Mouse (Mus musculus) kidney, embryonic 16.5 days (tissue): Measurements from ENCODE around the gene Fbxw7. TPM values are rescaled to one million over a fixed set of nuclear protein-coding genes. Genes with fewer than 3 reads are reported as not detected.

ENCODE experiments used
- ATAC-seq: fragments of 200-750 bp; cut with Nextera tagmentation; 2 replicates; pipeline ENCODE4 v1.8.0; 2017; ENCODE audit warnings: moderate TSS enrichment; ENCODE audit not compliant: low FRiP score, low TSS enrichment
- H3K27ac ChIP-seq: fragments of 300-500 bp; sonication (generic); 2 replicates; pipeline ENCODE4 v1.5.1; 2014; ENCODE audit warnings: low read length
- H3K27me3 ChIP-seq: fragments of 300-500 bp; sonication (generic); 2 replicates; pipeline ENCODE4 v1.6.1; 2014; ENCODE audit warnings: low read length, control low read depth, mixed read lengths; ENCODE audit not compliant: insufficient read depth
- H3K36me3 ChIP-seq: fragments of 300-500 bp; sonication (generic); 2 replicates; pipeline ENCODE4 v1.6.1; 2014; ENCODE audit warnings: low read length, control low read depth, mixed read lengths; ENCODE audit not compliant: insufficient read depth
- H3K4me1 ChIP-seq: fragments of 300-500 bp; sonication (generic); 2 replicates; pipeline ENCODE4 v1.6.1; 2014; ENCODE audit warnings: low read length, control low read depth, mixed read lengths; ENCODE audit not compliant: insufficient read depth
- H3K4me2 ChIP-seq: fragments of 300-500 bp; sonication (generic); replicated peaks from 2 replicates; pipeline ENCODE4 v1.6.1; 2014; ENCODE audit warnings: low read depth, low read length
- H3K4me3 ChIP-seq: fragments of 300-500 bp; sonication (generic); 2 replicates; pipeline ENCODE4 v1.5.1; 2014; ENCODE audit warnings: mild to moderate bottlenecking, low read length
- H3K9ac ChIP-seq: fragments of 300-500 bp; sonication (generic); replicated peaks from 2 replicates; pipeline ENCODE4 v1.6.1; 2014; ENCODE audit warnings: low read length
- H3K9me3 ChIP-seq: fragments of 300-500 bp; sonication (generic); 2 replicates; pipeline ENCODE4 v1.6.1; 2016; ENCODE audit warnings: low read length, control low read depth
- WGBS: fragments of 180-500 bp; shearing (Covaris S2); extraction: QIAGEN DNeasy Blood & Tissue Kit; methylation state at CpG from one replicate; pipeline ENCODE4 v1.1.7; 2014; 5-methylcytosine and 5-hydroxymethylcytosine counted together
- polyA plus RNA-seq: library from polyadenylated mRNA; unstranded; fragments of >200 nt; fragmentation: Nextera tagmentation; extraction: Ambion mirVana; gene quantifications from 2 replicates; pipeline ENCODE4 v1.2.1, GENCODE M21; 2015

Fbxw7 gene
- polyA plus RNA-seq, 1 experiment from 2014 or later = 8.7 TPM

- Histone ChIP-seq H3K27me3 (no peaks in the 10 kb centered on the region), H3K36me3 (no peaks in the 10 kb centered on the region), H3K9ac (peak overlapping the region; percentile 42), H3K4me1 (peaks cover 3% of the 10 kb centered on the region; the same call in 1 of the 2 replicates), H3K4me2 (peak overlapping the region; percentile 73), H3K9me3 (no peaks in the 10 kb centered on the region), H3K27ac (peak overlapping the region; percentile 57; the same call in 1 of the 2 replicates), H3K4me3 (peak overlapping the region; percentile 46)
- no peak for ATAC-seq
- 55% methylated on average over 7 of the region's 7 CpGs for WGBS
Measured at GRCm38 (mm10) chr3:84952585-84953187, 137.6 kb downstream of the Fbxw7 start.

GRCm38 (mm10) chr3:84955011-84955775, 140.1 kb downstream of the Fbxw7 start:
- WGBS = 91% methylated on average over 8 of the region's 8 CpGs
- H3K4me2 ChIP-seq = no peak overlapping the region

GRCm38 (mm10) chr3:84955857-84956256, 140.8 kb downstream of the Fbxw7 start:
- Histone ChIP-seq H3K9ac (no peak overlapping the region), H3K9me3 (no peaks in the 10 kb centered on the region), H3K36me3 (peaks cover 7% of the 10 kb centered on the region; the same call in 1 of the 2 replicates), H3K27ac (no peak overlapping the region), H3K4me3 (no peak overlapping the region), H3K27me3 (no peaks in the 10 kb centered on the region), H3K4me2 (no peak overlapping the region), H3K4me1 (peaks cover 3% of the 10 kb centered on the region; the same call in 1 of the 2 replicates)
- no peak for ATAC-seq
- 80% methylated on average over 4 of the region's 4 CpGs for WGBS

More at GRCm38 (mm10) chr3:84955011-84955775, 140.1 kb downstream of the Fbxw7 start:
- Histone ChIP-seq H3K9ac (no peak overlapping the region), H3K27ac (no peak overlapping the region), H3K9me3 (no peaks in the 10 kb centered on the region), H3K27me3 (no peaks in the 10 kb centered on the region), H3K36me3 (peaks cover 6% of the 10 kb centered on the region; the same call in 1 of the 2 replicates), H3K4me3 (no peak overlapping the region), H3K4me1 (peaks cover 3% of the 10 kb centered on the region; the same call in 1 of the 2 replicates)
- no peak for ATAC-seq

- H3K9ac ChIP-seq = no peak overlapping the region
- ATAC-seq = no peak
Measured at GRCm38 (mm10) chr3:84965156-84965555, 150.1 kb downstream of the Fbxw7 start.

GRCm38 (mm10) chr3:84967364-84967763, 152.3 kb downstream of the Fbxw7 start:
- Histone ChIP-seq H3K27ac (no peak overlapping the region), H3K27me3 (no peaks in the 10 kb centered on the region), H3K9ac (no peak overlapping the region), H3K9me3 (no peaks in the 10 kb centered on the region), H3K4me2 (no peak overlapping the region), H3K4me1 (no peaks in the 10 kb centered on the region), H3K4me3 (no peak overlapping the region), H3K36me3 (0 out of 2 replicates have a peak, but pooled peaks cover 11% of the 10 kb centered on the region)
- ATAC-seq = no peak
- 91% methylated on average over 4 of the region's 4 CpGs for whole genome bisulfite sequencing

More at GRCm38 (mm10) chr3:84965156-84965555, 150.1 kb downstream of the Fbxw7 start:
- Histone ChIP-seq H3K4me2 (no peak overlapping the region), H3K4me1 (no peaks in the 10 kb centered on the region), H3K27ac (no peak overlapping the region), H3K9me3 (no peaks in the 10 kb centered on the region), H3K36me3 (peaks cover 11% of the 10 kb centered on the region; the same call in 1 of the 2 replicates), H3K4me3 (no peak overlapping the region), H3K27me3 (no peaks in the 10 kb centered on the region)
- 91% methylated on average over 5 of the region's 5 CpGs for WGBS

- no peaks in the 10 kb centered on the region for H3K4me1 ChIP-seq
- H3K27me3 ChIP-seq = no peaks in the 10 kb centered on the region
- H3K27ac ChIP-seq = no peak overlapping the region
- ATAC-seq = no peak
- WGBS = 88% methylated on average over 5 of the region's 5 CpGs
- H3K9me3 ChIP-seq = no peaks in the 10 kb centered on the region
- H3K9ac ChIP-seq = no peak overlapping the region
- no peak overlapping the region for H3K4me2 ChIP-seq
- H3K36me3 ChIP-seq = peaks cover 13% of the 10 kb centered on the region
- H3K4me3 ChIP-seq = no peak overlapping the region
Measured at GRCm38 (mm10) chr3:84971561-84971960, 156.5 kb downstream of the Fbxw7 start.

GRCm38 (mm10) chr3:84972881-84973280, 157.8 kb downstream of the Fbxw7 start:
- H3K36me3 ChIP-seq = peaks cover 19% of the 10 kb centered on the region
- H3K9me3 ChIP-seq = no peaks in the 10 kb centered on the region
- no peak for ATAC-seq
- no peak overlapping the region for H3K4me2 ChIP-seq
- 90% methylated on average over 2 of the region's 2 CpGs for WGBS
- no peak overlapping the region for H3K4me3 ChIP-seq
- H3K27me3 ChIP-seq = no peaks in the 10 kb centered on the region
- no peak overlapping the region for H3K9ac ChIP-seq
- H3K27ac ChIP-seq = no peak overlapping the region
- no peaks in the 10 kb centered on the region for H3K4me1 ChIP-seq

GRCm38 (mm10) chr3:84974193-84974592, 159.1 kb downstream of the Fbxw7 start:
- no peak overlapping the region for H3K27ac ChIP-seq
- H3K4me1 ChIP-seq = no peaks in the 10 kb centered on the region
- 89% methylated on average over 9 of the region's 9 CpGs for WGBS
- no peak overlapping the region for H3K9ac ChIP-seq
- no peak overlapping the region for H3K4me2 ChIP-seq
- ATAC-seq = no peak
- H3K27me3 ChIP-seq = no peaks in the 10 kb centered on the region
- no peaks in the 10 kb centered on the region for H3K9me3 ChIP-seq
- H3K4me3 ChIP-seq = no peak overlapping the region
- peaks cover 19% of the 10 kb centered on the region for H3K36me3 ChIP-seq

GRCm38 (mm10) chr3:84978676-84979075, 163.6 kb downstream of the Fbxw7 start:
- no peak for ATAC-seq

GRCm38 (mm10) chr3:84980158-84980557, 165.1 kb downstream of the Fbxw7 start:
- Histone ChIP-seq H3K9ac (no peak overlapping the region), H3K4me1 (no peaks in the 10 kb centered on the region), H3K36me3 (peaks cover 14% of the 10 kb centered on the region), H3K4me3 (no peak overlapping the region), H3K9me3 (no peaks in the 10 kb centered on the region), H3K27me3 (no peaks in the 10 kb centered on the region), H3K4me2 (no peak overlapping the region), H3K27ac (no peak overlapping the region)
- ATAC-seq = no peak
- WGBS = 91% methylated on average over 2 of the region's 2 CpGs

More at GRCm38 (mm10) chr3:84978676-84979075, 163.6 kb downstream of the Fbxw7 start:
- peaks cover 14% of the 10 kb centered on the region for H3K36me3 ChIP-seq
- H3K27me3 ChIP-seq = no peaks in the 10 kb centered on the region
- WGBS = 60% methylated on average over 11 of the region's 11 CpGs
- no peaks in the 10 kb centered on the region for H3K9me3 ChIP-seq
- H3K4me3 ChIP-seq = no peak overlapping the region
- no peak overlapping the region for H3K9ac ChIP-seq
- no peak overlapping the region for H3K27ac ChIP-seq
- no peak overlapping the region for H3K4me2 ChIP-seq
- no peaks in the 10 kb centered on the region for H3K4me1 ChIP-seq
